Mouse (Mus musculus) urinary bladder, postnatal 36 days (tissue): ENCODE measurements at regions not wholly inside any gene's neighbourhood (a gene's known extent, or its start where the extent isn't known, plus 50 kb on each side); places are given as distances from the start of the nearest gene placed in this dataset.
A peak's percentile ranks its signal among the peaks of the same experiment; 100 is the strongest.

Experiments
- DNase-seq, 2 experiments: peaks; one replicate each; pipeline ENCODE4 v3.0.0; 2022; ENCODE audit warnings: low spot score in 2 of 2, mixed read lengths in 1 of 2

- peak; percentile 20 to 40 for DNase-seq
Measured at GRCm38 (mm10) chr6:70714239-70714638, 77.8 kb downstream of the Rpia start.

GRCm38 (mm10) chr6:70713665-70714064, 78.4 kb downstream of the Rpia start:
- DNase-seq, result no peak

GRCm38 (mm10) chr6:70713118-70713517, 78.9 kb downstream of the Rpia start:
- no peak for DNase-seq

- DNase-seq, result peak; percentile 28 to 44
Measured at GRCm38 (mm10) chr6:70709338-70710055, 82.5 kb downstream of the Rpia start.

- no peak for DNase-seq
Measured at GRCm38 (mm10) chr6:70695596-70695995, 96.4 kb downstream of the Rpia start.
